Mouse (Mus musculus) embryo, embryonic 10.5 days (tissue): ENCODE measurements at regions not wholly inside any gene's neighbourhood (a gene's known extent, or its start where the extent isn't known, plus 50 kb on each side); places are given as distances from the start of the nearest gene placed in this dataset.

ENCODE experiments used
- DNase-seq: peaks from one replicate; pipeline ENCODE4 v3.0.0-alpha.2; 2015; ENCODE audit warnings: low spot score

DNA sequence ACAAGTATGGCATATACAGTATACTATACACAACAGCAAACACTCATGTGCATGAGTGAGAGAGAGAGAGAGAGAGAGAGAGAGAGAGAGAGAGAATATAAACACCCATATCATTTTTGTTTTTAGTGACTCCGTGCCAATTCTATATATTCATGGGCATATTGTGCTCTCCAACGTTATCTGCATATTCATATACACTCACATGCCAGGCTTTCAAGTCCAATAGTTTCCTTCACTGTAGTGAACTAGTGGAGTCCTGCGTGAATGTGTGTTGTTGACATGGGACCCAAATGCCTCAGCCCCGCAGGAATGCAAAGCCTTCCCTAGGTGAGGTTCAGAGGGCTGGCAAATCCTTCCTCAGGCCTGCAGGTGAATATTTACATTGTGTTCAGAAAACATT lies 53.4 kb upstream of the Nab1 start:
- DNase-seq, result no peak

DNA sequence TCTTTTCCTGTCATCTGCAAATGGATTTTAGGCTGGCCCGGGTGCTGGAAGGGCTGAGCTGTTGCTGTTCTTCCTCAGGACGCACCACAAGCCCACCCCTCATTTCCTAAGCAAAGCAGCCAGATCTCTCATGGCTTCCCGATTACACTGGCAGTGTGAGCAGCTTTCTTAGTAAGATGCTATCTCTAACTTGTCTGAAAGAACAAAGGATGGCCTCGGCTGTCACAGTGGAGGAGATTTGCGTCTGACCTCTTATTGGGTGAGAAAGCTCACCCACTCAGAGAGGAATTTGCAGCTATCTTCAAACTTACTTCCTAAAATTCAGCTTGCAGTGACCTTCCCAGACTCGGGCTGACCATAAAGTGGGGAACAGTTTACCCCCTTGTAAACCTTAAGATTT lies 64.7 kb upstream of the Nemp2 start:
- no peak for DNase-seq

DNA sequence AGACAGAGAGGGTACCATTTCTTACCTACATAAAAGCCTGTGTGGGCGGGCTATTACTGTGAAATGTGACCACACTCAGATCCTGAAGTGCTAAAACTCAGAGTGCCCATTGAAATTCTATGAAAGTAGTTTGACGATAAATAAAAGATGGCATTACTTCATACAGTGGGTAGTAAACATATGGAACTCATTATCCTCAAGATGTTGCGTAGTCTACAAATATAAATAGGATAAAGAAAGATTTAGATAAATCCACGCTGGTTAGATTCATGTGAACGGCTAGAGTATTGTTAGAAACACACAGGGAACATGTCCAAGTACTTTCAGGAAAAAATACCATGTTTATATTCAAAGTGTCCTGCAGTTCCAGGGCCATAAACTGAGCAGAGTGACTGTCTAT lies 58.8 kb upstream of the Nemp2 start:
- DNase-seq, result no peak

DNA sequence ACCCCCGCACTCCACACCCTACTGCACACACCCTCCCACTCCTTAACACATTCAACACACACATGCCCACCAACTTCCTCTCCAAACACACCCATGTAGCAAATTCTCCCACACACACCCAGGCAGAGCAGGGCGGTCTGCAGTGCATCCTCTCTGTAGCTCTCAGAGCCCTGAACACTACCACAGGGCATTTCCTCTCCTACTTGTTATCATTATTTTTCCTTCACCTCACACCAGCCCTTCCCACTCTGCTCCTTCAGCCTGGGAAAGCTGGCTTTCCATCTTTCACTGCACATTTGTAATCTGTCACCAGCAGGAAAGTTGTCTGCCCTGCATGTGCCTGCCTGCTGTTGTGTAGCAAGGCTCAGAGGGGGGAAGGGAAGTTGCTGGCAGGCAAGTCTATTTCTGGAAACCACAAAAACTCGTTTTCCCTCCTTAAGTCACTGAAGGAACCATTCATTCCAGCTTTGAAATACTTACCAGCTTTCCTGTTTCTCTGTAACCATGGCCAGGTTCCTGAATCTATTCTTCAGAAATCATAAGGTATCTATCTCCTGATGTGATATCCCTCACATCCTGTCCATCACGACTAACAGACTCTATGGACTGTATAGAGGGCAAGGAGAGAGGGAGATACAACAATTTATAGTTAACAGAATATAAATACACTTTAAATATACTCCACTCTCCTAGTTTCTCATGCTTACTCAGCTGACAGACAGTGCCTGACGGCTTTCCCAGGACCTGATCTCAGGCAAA lies 52.0 kb upstream of the Nemp2 start:
- peak; percentile 69 for DNase-seq

DNA sequence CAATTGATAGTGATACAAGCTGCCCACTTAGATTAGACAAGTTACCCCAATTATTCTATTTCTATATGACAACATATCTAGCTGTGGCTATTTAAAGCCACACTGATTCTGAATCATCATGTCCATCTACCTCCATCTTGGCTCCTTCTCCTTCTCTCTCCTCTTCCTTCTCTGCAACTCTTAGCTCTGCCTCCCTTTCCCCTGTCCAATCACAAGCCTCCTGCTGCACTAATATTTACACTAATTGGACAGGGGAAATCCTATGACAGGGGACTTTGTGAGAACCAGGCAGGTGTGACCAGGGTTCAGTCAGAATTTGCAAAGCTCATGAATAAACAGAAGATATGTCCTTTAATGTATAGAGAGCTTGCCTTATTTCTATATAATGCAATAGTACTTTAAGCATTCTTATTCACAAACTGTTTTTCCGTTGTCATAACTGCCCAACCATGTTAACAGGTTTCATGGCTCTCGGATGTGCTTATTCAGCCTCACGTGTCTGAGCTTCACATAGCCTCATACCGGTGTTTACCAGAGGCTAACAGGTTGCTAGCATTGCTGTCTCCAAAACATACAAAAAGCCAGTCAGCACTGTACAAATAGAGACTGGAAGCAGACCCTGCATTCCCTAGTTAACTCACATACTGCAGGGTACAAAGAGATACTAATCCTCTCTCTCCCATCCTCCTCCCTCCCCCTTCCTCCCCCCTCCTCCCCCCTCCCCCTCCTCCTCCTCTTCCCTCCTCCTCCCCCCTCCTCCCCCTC lies 50.2 kb upstream of the Nemp2 start:
- no peak for DNase-seq
